In genomic region chr8:11395601-11396000, GRCm38 (mm10) we compare ENCODE assay signal across 14 mouse cellular contexts.
DNase-seq lines count a peak whose midpoint lies in the region; ATAC-seq and TF ChIP-seq lines count a peak whose summit lies in the region.
"Had no signal": no experiment of that assay in that cellular context is flagged by ENCODE, and none has a peak within 500 bp of the region (broad histone marks: within the 10 kb centered on the region; RNA-seq: fewer than 3 reads in every experiment).

No protein-coding gene starts in this region.

- 70% methylated on average over 10 of the region's 10 CpGs for WGBS in heart, embryonic 11.5 days (ENCODE audit: insufficient replicate concordance)
- WGBS in kidney, postnatal 0 days, result 60% methylated on average over 10 of the region's 10 CpGs
- WGBS in thymus, adult 2 months, result 10% methylated on average over 10 of the region's 10 CpGs

- no peak overlapping the region for H3K4me3 ChIP-seq in heart, embryonic 11.5 days (ENCODE audit: low read depth, low read length)
- no peak overlapping the region for H3K4me3 ChIP-seq in kidney, postnatal 0 days (replicated peaks; ENCODE audit: low read depth, low read length)
- H3K4me3 ChIP-seq in thymus, adult 2 months (ENCODE audit: control insufficient read depth, insufficient read depth, low read length), result no peak overlapping the region
- H3K4me3 ChIP-seq: hindbrain, embryonic 13.5 days; left cerebral cortex, adult 2 months; megakaryocyte, embryonic 14.5 days had no signal

- H3K27me3 ChIP-seq in heart, embryonic 11.5 days (ENCODE audit: control insufficient read depth, insufficient read depth, low read length), result no peaks in the 10 kb centered on the region
- no peaks in the 10 kb centered on the region for H3K27me3 ChIP-seq in kidney, postnatal 0 days (ENCODE audit: insufficient read depth, low read length)
- H3K27me3 ChIP-seq in thymus, adult 2 months (ENCODE audit: control insufficient read depth, insufficient read depth, low read length), result no peaks in the 10 kb centered on the region
- H3K27me3 ChIP-seq: hindbrain, embryonic 13.5 days had no signal

- H3K9me3 ChIP-seq in heart, embryonic 11.5 days (replicated peaks; ENCODE audit: control insufficient read depth, low read length), result no peaks in the 10 kb centered on the region
- no peaks in the 10 kb centered on the region for H3K9me3 ChIP-seq in kidney, postnatal 0 days (replicated peaks; ENCODE audit: low read length)

- no peaks in the 10 kb centered on the region for H3K36me3 ChIP-seq in heart, embryonic 11.5 days (ENCODE audit: control insufficient read depth, insufficient read depth, low read length)
- H3K36me3 ChIP-seq in kidney, postnatal 0 days (ENCODE audit: insufficient read depth, low read length), result peaks cover 7% of the 10 kb centered on the region; the same call in 1 of the 2 replicates
- H3K36me3 ChIP-seq in thymus, adult 2 months (ENCODE audit: control insufficient read depth, insufficient read depth, low read length), result no peaks in the 10 kb centered on the region
- H3K36me3 ChIP-seq: hindbrain, embryonic 13.5 days had no signal

- no peak for TF ChIP-seq CTCF in kidney, postnatal 0 days (IDR thresholded peaks at IDR 0.05; ENCODE audit: low read depth)
- 0 out of 2 replicates have a peak, but pooled peaks have one; percentile 24 for TF ChIP-seq CTCF in thymus, adult 2 months (IDR thresholded peaks at IDR 0.05; ENCODE audit: borderline replicate concordance, control insufficient read depth, extremely low read depth, insufficient read depth, low read length, poor library complexity)

- no peak overlapping the region for H3K4me2 ChIP-seq in heart, embryonic 11.5 days
- H3K4me2 ChIP-seq in kidney, postnatal 0 days (ENCODE audit: low read length), result no peak overlapping the region
- H3K4me2 ChIP-seq: hindbrain, embryonic 13.5 days; liver, embryonic 11.5 days had no signal

- TF ChIP-seq POLR2A in thymus, adult 2 months (IDR thresholded peaks at IDR 0.05; ENCODE audit: control insufficient read depth, extremely low read depth, insufficient read depth, low read length, poor library complexity), result no peak

- intact Hi-C loops in heart, postnatal 14 days (cut with DNase I), result no loop called here

- ATAC-seq in heart, embryonic 11.5 days (replicated peaks; ENCODE audit: insufficient number of reproducible peaks, low FRiP score, low TSS enrichment), result no peak
- ATAC-seq in kidney, postnatal 0 days (replicated peaks; ENCODE audit: low FRiP score, low read depth), result no peak
- ATAC-seq in hematopoietic stem cell, adult 5-6 weeks (replicated peaks in 1 of 2; ENCODE audit: insufficient read depth in 1 of 2, low FRiP score in 2 of 2, low TSS enrichment in 1 of 2, low read depth in 1 of 2, poor library complexity in 2 of 2, severe bottlenecking in 2 of 2), result peak; percentile 38 to 39; a peak in 2 of 4 replicates

- H3K27ac ChIP-seq in heart, embryonic 11.5 days (ENCODE audit: low read depth, low read length), result 0 out of 2 replicates have a peak overlapping the region, but pooled peaks have one; percentile 46
- H3K27ac ChIP-seq in kidney, postnatal 0 days, result 0 out of 2 replicates have a peak overlapping the region, but pooled peaks have one; percentile 9
- no peak overlapping the region for H3K27ac ChIP-seq in thymus, adult 2 months (ENCODE audit: control insufficient read depth, insufficient read depth, low read length)
- H3K27ac ChIP-seq: hindbrain, embryonic 13.5 days; left cerebral cortex, adult 2 months had no signal

- H3K4me1 ChIP-seq in heart, embryonic 11.5 days (ENCODE audit: control insufficient read depth, insufficient read depth, low read length), result peaks cover 40% of the 10 kb centered on the region
- H3K4me1 ChIP-seq in kidney, postnatal 0 days (replicated peaks; ENCODE audit: insufficient read depth, low read length), result peaks cover 24% of the 10 kb centered on the region
- peaks cover 32% of the 10 kb centered on the region for H3K4me1 ChIP-seq in thymus, adult 2 months (replicated peaks; ENCODE audit: control insufficient read depth, insufficient read depth, low read length)

- no peak overlapping the region for H3K9ac ChIP-seq in heart, embryonic 11.5 days (ENCODE audit: low read depth, low read length)
- H3K9ac ChIP-seq in kidney, postnatal 0 days (ENCODE audit: low read depth, low read length), result no peak overlapping the region
- H3K9ac ChIP-seq: hindbrain, embryonic 13.5 days had no signal

- no peak for DNase-seq in heart, postnatal 14 days
- no peak for DNase-seq in kidney, postnatal 0 days (ENCODE audit: low spot score)
- DNase-seq in kidney, postnatal 4 days, result no peak
- peak; percentile 41 for DNase-seq in thymus, adult 2 months
- no peak for DNase-seq in embryo, embryonic 9.5 days (ENCODE audit: extremely low spot score)
- no peak for DNase-seq in spleen, adult 12 weeks (ENCODE audit: low spot score)
- DNase-seq: cerebellum, postnatal 25 days; right cerebral cortex, postnatal 25 days had no signal

Comparison
In these comparisons a context has a peak if more than half of its experiments do, and no peak if none do; other contexts are left out.
1. ATAC-seq: peak in hematopoietic stem cell, adult 5-6 weeks (2 of 2); none in heart, embryonic 11.5 days (single experiment) and kidney, postnatal 0 days (single experiment).